Mouse (Mus musculus): ENCODE measurements at regions not wholly inside any gene's neighbourhood (a gene's known extent, or its start where the extent isn't known, plus 50 kb on each side); places are given as distances from the start of the nearest gene placed in this dataset.

DNA sequence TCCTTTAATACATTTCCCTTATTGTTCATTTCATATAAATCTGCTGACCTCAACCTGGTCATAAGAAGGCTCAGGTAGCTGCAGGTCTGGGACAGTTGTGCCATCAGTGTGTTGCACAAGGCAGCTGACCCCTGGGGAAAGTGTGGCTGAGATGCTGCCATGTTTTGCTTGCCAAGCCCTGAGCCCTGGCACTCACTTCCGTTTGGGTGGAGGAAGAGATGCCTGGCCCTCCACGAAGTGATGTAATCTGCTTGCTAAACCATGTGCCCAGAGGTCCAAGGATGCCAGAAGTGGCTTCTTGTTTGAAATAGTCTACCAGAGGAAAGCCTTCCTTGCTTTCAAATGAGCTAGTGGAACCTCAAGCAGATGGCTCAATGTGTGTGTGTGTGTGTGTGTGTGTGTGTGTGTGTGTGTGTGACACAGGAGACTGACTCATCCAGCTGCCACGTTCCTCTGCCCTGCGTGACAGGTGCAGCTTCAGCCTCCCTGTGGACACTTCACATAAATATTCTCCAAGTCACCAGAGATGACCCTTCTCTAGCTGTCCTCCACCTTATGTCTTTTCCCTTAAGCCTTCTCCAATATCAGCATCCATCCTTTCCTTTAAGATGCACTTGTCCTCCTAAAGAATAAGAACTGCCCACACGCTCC, 123.2 kb upstream of the 4930412O13Rik start:
- Histone ChIP-seq H3K79me3 (ENCODE audit: low read depth) (no peaks in the 10 kb centered on the region), H3K79me2 (ENCODE audit: control insufficient read depth, insufficient read depth) (no peaks in the 10 kb centered on the region), H3K27me3 (ENCODE audit: control insufficient read depth, insufficient read depth, insufficient read length) (no peaks in the 10 kb centered on the region), H3K4me3 (ENCODE audit: insufficient read depth, poor library complexity, severe bottlenecking) (no peak overlapping the region), H3ac (ENCODE audit: control insufficient read depth, insufficient read length, low read depth) (no peak overlapping the region), H3K36me3 (ENCODE audit: control insufficient read depth, insufficient read depth) (no peaks in the 10 kb centered on the region)
- TF ChIP-seq FOSL1 (IDR thresholded peaks at IDR 0.05; ENCODE audit: insufficient read depth, low read length, poor library complexity, severe bottlenecking) (peak; percentile 2), MYOD1 (IDR thresholded peaks at IDR 0.05; ENCODE audit: control insufficient read depth, insufficient read length, low read depth) (peak; percentile 93), CEBPB (IDR thresholded peaks at IDR 0.05; ENCODE audit: low read depth) (no peak), USF1 (IDR thresholded peaks at IDR 0.05; ENCODE audit: low read depth) (no peak), MYOG (IDR thresholded peaks at IDR 0.05; ENCODE audit: control insufficient read depth, extremely low read depth, insufficient read length) (no peak), MAX (IDR thresholded peaks at IDR 0.05) (no peak), CTCF (IDR thresholded peaks at IDR 0.05; ENCODE audit: control insufficient read depth, insufficient read depth, insufficient read length) (no peak)

DNA sequence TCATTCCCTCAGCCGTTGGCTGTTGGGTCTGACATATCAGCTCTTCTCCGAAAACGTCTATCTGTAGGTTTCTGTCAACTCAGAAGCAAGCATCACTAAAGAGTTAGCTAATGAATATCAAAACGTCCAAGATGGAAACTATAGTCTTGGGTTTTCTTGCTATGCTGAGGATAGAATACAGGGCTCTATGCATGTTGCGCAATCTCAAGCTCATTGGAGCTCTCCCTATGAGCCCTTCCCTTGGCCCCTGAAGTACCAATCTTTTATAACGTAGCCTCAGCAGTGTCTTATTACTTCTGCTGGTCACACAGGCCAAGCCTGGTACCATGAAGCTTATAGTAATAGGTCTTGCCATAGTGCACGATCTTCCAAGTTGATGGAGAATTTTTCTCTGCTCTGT, 122.1 kb upstream of the 4930412O13Rik start:
- Histone ChIP-seq H3K27me3 (ENCODE audit: control insufficient read depth, insufficient read depth, insufficient read length) (no peaks in the 10 kb centered on the region), H3K4me3 (ENCODE audit: insufficient read depth, poor library complexity, severe bottlenecking) (no peak overlapping the region), H3K79me2 (ENCODE audit: control insufficient read depth, insufficient read depth) (no peaks in the 10 kb centered on the region)

DNA sequence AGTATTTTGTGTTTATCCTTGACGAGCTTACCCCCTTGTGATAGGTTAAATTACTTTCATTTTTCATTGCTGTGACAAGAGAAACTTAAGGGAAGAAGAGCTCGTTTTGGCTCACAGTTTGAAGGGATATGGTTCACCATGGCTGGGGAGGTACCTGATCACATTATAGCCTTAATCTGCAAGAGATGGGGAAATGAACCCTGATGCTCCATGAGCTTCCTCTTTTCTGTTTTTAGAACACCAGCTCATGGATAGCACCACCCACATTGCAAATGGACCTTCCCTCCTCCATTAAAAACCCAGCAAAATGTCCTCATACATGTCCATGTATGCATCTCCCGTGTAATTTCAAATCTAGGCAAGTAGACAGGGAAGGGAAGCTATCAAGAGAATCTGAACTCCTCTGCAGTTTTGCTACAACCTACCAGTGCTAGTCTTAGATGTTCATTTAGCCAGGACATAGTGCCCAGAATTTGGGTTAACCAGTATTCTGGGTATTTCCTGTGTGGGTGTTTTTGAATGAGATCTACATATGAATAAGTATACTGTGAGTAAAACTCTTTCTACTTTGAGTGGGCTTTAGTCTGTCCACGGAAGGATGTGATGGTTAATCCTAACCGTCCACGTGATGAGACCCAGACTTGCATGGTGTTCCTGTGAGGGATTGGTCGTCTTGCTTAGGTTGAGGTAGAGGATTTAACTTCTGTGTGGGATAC, 121.5 kb upstream of the 4930412O13Rik start:
- TF ChIP-seq CEBPB (IDR thresholded peaks at IDR 0.05; ENCODE audit: low read depth), result no peak
- no peak for TF ChIP-seq CTCF (IDR thresholded peaks at IDR 0.05; ENCODE audit: control insufficient read depth, insufficient read depth, insufficient read length)
- TF ChIP-seq MAX (IDR thresholded peaks at IDR 0.05), result no peak
- TF ChIP-seq MYOD1 (IDR thresholded peaks at IDR 0.05; ENCODE audit: control insufficient read depth, insufficient read length, low read depth), result no peak
- TF ChIP-seq USF1 (IDR thresholded peaks at IDR 0.05; ENCODE audit: low read depth), result no peak
- no peak for TF ChIP-seq MYOG (IDR thresholded peaks at IDR 0.05; ENCODE audit: control insufficient read depth, extremely low read depth, insufficient read length)
- TF ChIP-seq FOSL1 (IDR thresholded peaks at IDR 0.05; ENCODE audit: insufficient read depth, low read length, poor library complexity, severe bottlenecking), result no peak
- no peak overlapping the region for H3K4me3 ChIP-seq (ENCODE audit: insufficient read depth, poor library complexity, severe bottlenecking)
- H3K79me3 ChIP-seq (ENCODE audit: low read depth), result no peaks in the 10 kb centered on the region
- H3K79me2 ChIP-seq (ENCODE audit: control insufficient read depth, insufficient read depth), result no peaks in the 10 kb centered on the region
- no peak overlapping the region for H3ac ChIP-seq (ENCODE audit: control insufficient read depth, insufficient read length, low read depth)
- no peaks in the 10 kb centered on the region for H3K36me3 ChIP-seq (ENCODE audit: control insufficient read depth, insufficient read depth)
- H3K27me3 ChIP-seq (ENCODE audit: control insufficient read depth, insufficient read depth, insufficient read length), result no peaks in the 10 kb centered on the region

More for the DNA sequence above, 122.1 kb upstream of the 4930412O13Rik start:
- TF ChIP-seq CTCF (IDR thresholded peaks at IDR 0.05; ENCODE audit: control insufficient read depth, insufficient read depth, insufficient read length) (no peak), FOSL1 (IDR thresholded peaks at IDR 0.05; ENCODE audit: insufficient read depth, low read length, poor library complexity, severe bottlenecking) (no peak), CEBPB (IDR thresholded peaks at IDR 0.05; ENCODE audit: low read depth) (peak; percentile 84), USF1 (IDR thresholded peaks at IDR 0.05; ENCODE audit: low read depth) (no peak), MYOG (IDR thresholded peaks at IDR 0.05; ENCODE audit: control insufficient read depth, extremely low read depth, insufficient read length) (no peak), MAX (IDR thresholded peaks at IDR 0.05) (no peak), MYOD1 (IDR thresholded peaks at IDR 0.05; ENCODE audit: control insufficient read depth, insufficient read length, low read depth) (no peak)
- no peaks in the 10 kb centered on the region for H3K36me3 ChIP-seq (ENCODE audit: control insufficient read depth, insufficient read depth)
- no peaks in the 10 kb centered on the region for H3K79me3 ChIP-seq (ENCODE audit: low read depth)
- no peak overlapping the region for H3ac ChIP-seq (ENCODE audit: control insufficient read depth, insufficient read length, low read depth)

DNA sequence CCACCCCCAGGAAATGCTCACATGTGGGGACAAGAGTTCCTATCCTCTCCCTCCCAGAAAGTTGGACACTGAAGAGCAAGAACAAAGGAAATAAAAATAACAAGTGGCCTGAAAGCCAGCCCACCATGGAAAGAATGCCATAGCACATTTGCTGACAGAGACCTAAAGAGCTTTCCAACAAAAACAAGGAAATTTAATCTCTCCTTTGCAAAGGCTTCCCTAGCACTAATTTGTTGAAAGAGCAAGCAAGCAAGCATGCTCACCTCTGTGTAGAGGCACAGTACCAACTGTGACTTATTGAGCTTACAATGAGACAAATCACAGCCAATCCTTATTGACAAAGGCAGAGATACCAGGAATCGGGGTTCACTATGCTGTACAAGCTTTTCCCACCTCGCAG, 100.9 kb upstream of the 4930412O13Rik start:
- TF ChIP-seq CTCF (IDR thresholded peaks at IDR 0.05; ENCODE audit: control insufficient read depth, insufficient read depth, insufficient read length) (no peak), FOSL1 (IDR thresholded peaks at IDR 0.05; ENCODE audit: insufficient read depth, low read length, poor library complexity, severe bottlenecking) (no peak), MAX (IDR thresholded peaks at IDR 0.05) (no peak), USF1 (IDR thresholded peaks at IDR 0.05; ENCODE audit: low read depth) (no peak), MYOD1 (IDR thresholded peaks at IDR 0.05; ENCODE audit: control insufficient read depth, insufficient read length, low read depth) (no peak), CEBPB (IDR thresholded peaks at IDR 0.05; ENCODE audit: low read depth) (no peak), MYOG (IDR thresholded peaks at IDR 0.05; ENCODE audit: control insufficient read depth, extremely low read depth, insufficient read length) (no peak)
- Histone ChIP-seq H3K27me3 (ENCODE audit: control insufficient read depth, insufficient read depth, insufficient read length) (no peaks in the 10 kb centered on the region), H3K79me2 (ENCODE audit: control insufficient read depth, insufficient read depth) (no peaks in the 10 kb centered on the region), H3K36me3 (ENCODE audit: control insufficient read depth, insufficient read depth) (no peaks in the 10 kb centered on the region), H3K79me3 (ENCODE audit: low read depth) (no peaks in the 10 kb centered on the region), H3ac (ENCODE audit: control insufficient read depth, insufficient read length, low read depth) (no peak overlapping the region), H3K4me3 (ENCODE audit: insufficient read depth, poor library complexity, severe bottlenecking) (no peak overlapping the region)

DNA sequence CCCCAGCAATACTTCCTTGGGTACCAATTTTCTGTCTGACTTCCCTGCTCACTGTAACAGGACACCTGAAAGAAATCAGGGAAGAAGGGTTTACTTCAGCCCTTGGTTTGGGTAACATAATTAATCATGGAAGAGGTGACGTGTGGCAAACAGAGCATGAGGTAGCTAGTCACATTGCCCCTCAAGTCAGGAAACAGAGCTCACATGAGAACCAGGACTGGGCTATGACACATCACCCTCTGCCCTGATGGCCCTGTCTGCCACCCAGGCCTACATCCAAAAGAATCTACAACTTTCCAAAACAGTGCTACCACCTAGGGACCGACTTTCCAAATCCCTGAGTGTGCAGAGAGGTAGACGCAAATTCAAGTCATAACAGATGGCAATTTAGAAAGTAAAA, 98.4 kb upstream of the 4930412O13Rik start:
- TF ChIP-seq MYOG (IDR thresholded peaks at IDR 0.05; ENCODE audit: control insufficient read depth, extremely low read depth, insufficient read length), result no peak
- no peak for TF ChIP-seq MAX (IDR thresholded peaks at IDR 0.05)
- TF ChIP-seq USF1 (IDR thresholded peaks at IDR 0.05; ENCODE audit: low read depth), result no peak
- no peak for TF ChIP-seq CTCF (IDR thresholded peaks at IDR 0.05; ENCODE audit: control insufficient read depth, insufficient read depth, insufficient read length)
- TF ChIP-seq CEBPB (IDR thresholded peaks at IDR 0.05; ENCODE audit: low read depth), result no peak
- TF ChIP-seq MYOD1 (IDR thresholded peaks at IDR 0.05; ENCODE audit: control insufficient read depth, insufficient read length, low read depth), result no peak
- no peak for TF ChIP-seq FOSL1 (IDR thresholded peaks at IDR 0.05; ENCODE audit: insufficient read depth, low read length, poor library complexity, severe bottlenecking)
- Histone ChIP-seq H3ac (ENCODE audit: control insufficient read depth, insufficient read length, low read depth) (no peak overlapping the region), H3K4me3 (ENCODE audit: insufficient read depth, poor library complexity, severe bottlenecking) (no peak overlapping the region), H3K79me3 (ENCODE audit: low read depth) (no peaks in the 10 kb centered on the region), H3K27me3 (ENCODE audit: control insufficient read depth, insufficient read depth, insufficient read length) (no peaks in the 10 kb centered on the region), H3K36me3 (ENCODE audit: control insufficient read depth, insufficient read depth) (no peaks in the 10 kb centered on the region), H3K79me2 (ENCODE audit: control insufficient read depth, insufficient read depth) (no peaks in the 10 kb centered on the region)

Data from C2C12 (cell line).